ENCODE assay signal across 8 mouse cellular contexts in the genomic region with DNA sequence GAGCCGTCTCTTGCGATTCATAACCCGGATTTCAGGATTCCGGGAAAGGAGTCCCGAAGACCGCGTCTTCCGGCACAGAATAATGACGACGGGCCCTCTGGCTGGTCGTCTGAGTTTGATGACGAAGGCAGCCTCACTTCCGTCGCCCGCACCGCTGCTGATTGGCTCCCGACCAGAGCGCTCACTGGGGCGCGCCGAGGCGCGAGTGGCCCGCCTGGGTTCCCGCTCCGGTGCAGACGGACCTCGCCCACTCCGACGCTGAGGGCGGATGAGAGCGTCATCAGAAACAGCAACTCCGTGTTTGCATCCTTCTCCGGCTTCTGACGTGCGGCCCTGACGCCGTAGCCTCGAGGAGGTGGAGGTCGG. TPM values are rescaled to one million over a fixed set of nuclear protein-coding genes. Genes with fewer than 3 reads are reported as not detected.
DNase-seq lines count a peak whose midpoint lies in the region; ATAC-seq lines count a peak whose summit lies in the region.

A gene (minus strand): TSS at position 90 of the 366 bp plus-strand sequence.
A gene (plus strand): TSS at position 164 of the 366 bp plus-strand sequence.

- H3K9me3 ChIP-seq in hindbrain, embryonic 15.5 days = no peaks in the 10 kb centered on the region

- H3K36me3 ChIP-seq in hindbrain, embryonic 15.5 days = peaks cover 45% of the 10 kb centered on the region

- no peaks in the 10 kb centered on the region for H3K27me3 ChIP-seq in hindbrain, embryonic 15.5 days

- peak within 1 kb of the TSS; percentile 98 for H3K4me2 ChIP-seq in hindbrain, embryonic 15.5 days

- DNase-seq in T-cell, adult 2 months (ENCODE audit: low spot score) = peak; percentile 97
- peak; percentile 96 to 97 for DNase-seq in cerebellum, postnatal 36 days
- DNase-seq in frontal cortex, postnatal 36 days (ENCODE audit: low spot score in 2 of 2) = peak; percentile 98 to 99
- DNase-seq in left cerebral cortex, adult 11 months (ENCODE audit: low spot score) = peak; percentile 94
- peak; percentile 97 for DNase-seq in lung, postnatal 4 days
- DNase-seq in retina, postnatal 7 days (ENCODE audit: low read depth, low spot score) = peak; percentile 93
- peak; percentile 88 for DNase-seq in urinary bladder, adult 2 months (ENCODE audit: low spot score)

- peak; percentile 92 for ATAC-seq in hindbrain, embryonic 15.5 days (ENCODE audit: low FRiP score, low read depth)

- H3K9ac ChIP-seq in hindbrain, embryonic 15.5 days = peak within 1 kb of the TSS; percentile 68

- H3K27ac ChIP-seq in hindbrain, embryonic 15.5 days (replicated peaks) = peak within 1 kb of the TSS; percentile 81

- H3K4me3 ChIP-seq in hindbrain, embryonic 15.5 days = peak within 1 kb of the TSS; percentile 80

- peaks cover 31% of the 10 kb centered on the region for H3K4me1 ChIP-seq in hindbrain, embryonic 15.5 days (replicated peaks)

- under 1% methylated on average over 40 of the region's 40 CpGs for WGBS in hindbrain, embryonic 15.5 days

RNA-seq across cellular contexts. Expression of the first gene that starts in this region (rescaled TPM):
- 43.9 TPM in 2 replicates for polyA plus RNA-seq in hindbrain, embryonic 15.5 days (2015; fragmentation: Nextera tagmentation; extraction: Ambion mirVana)
- 37.0 and 47.5 TPM in 2 replicates for polyA plus RNA-seq in urinary bladder, adult 2 months (2012; rRNA removed)

RNA-seq across cellular contexts. Expression of the second gene that starts in this region (rescaled TPM):
- polyA plus RNA-seq in hindbrain, embryonic 15.5 days (2015; fragmentation: Nextera tagmentation; extraction: Ambion mirVana) = 67.2 and 68.3 TPM in 2 replicates
- polyA plus RNA-seq in urinary bladder, adult 2 months (2012; rRNA removed) = 32.3 and 45.6 TPM in 2 replicates

Comparison
In these comparisons a context has a peak if more than half of its experiments do, and no peak if none do; other contexts are left out.
1. Peak in every context shown above with its lines: DNase-seq, ATAC-seq, H3K4me3 ChIP-seq and H3K27ac ChIP-seq.